Mouse (Mus musculus) forebrain, postnatal 0 days (tissue): ENCODE data around the gene Mageb3. TPM values are rescaled to one million over a fixed set of nuclear protein-coding genes. Genes with fewer than 3 reads are reported as not detected.

ENCODE experiments used
- ATAC-seq: fragments of 200-750 bp; cut with Nextera tagmentation; 2 replicates; pipeline ENCODE4 v1.8.0; 2017; ENCODE audit warnings: mild to moderate bottlenecking, moderate library complexity
- DNase-seq: peaks from one replicate; pipeline ENCODE4 v3.0.0-alpha.2; 2015
- H3K27ac ChIP-seq: fragments of 300-500 bp; sonication (generic); 2 replicates; pipeline ENCODE4 v1.5.1; 2014; ENCODE audit warnings: low read depth, mild to moderate bottlenecking, antibody characterized with exemption, low read length, moderate library complexity, mixed read lengths
- H3K27me3 ChIP-seq: fragments of 300-500 bp; sonication (generic); 2 replicates; pipeline ENCODE4 v1.6.1; 2014; ENCODE audit warnings: mild to moderate bottlenecking, low read length, mixed read lengths; ENCODE audit not compliant: insufficient read depth
- H3K36me3 ChIP-seq: fragments of 300-500 bp; sonication (generic); 2 replicates; pipeline ENCODE4 v1.6.1; 2014; ENCODE audit warnings: mild to moderate bottlenecking, moderate library complexity; ENCODE audit not compliant: insufficient read depth
- H3K4me1 ChIP-seq: fragments of 300-500 bp; sonication (generic); 2 replicates; pipeline ENCODE4 v1.6.1; 2014; ENCODE audit warnings: antibody characterized with exemption; ENCODE audit not compliant: insufficient read depth
- H3K4me2 ChIP-seq: fragments of 300-500 bp; sonication (generic); 2 replicates; pipeline ENCODE4 v1.6.1; 2014; ENCODE audit warnings: low read depth, mild to moderate bottlenecking, moderate library complexity
- H3K4me3 ChIP-seq: fragments of 300-500 bp; sonication (generic); 2 replicates; pipeline ENCODE4 v1.5.1; 2014; ENCODE audit warnings: low read depth, low read length, mixed read lengths
- H3K9ac ChIP-seq: fragments of 300-500 bp; sonication (generic); 2 replicates; pipeline ENCODE4 v1.6.1; 2014; ENCODE audit warnings: mild to moderate bottlenecking
- H3K9me3 ChIP-seq: fragments of 300-500 bp; sonication (generic); 2 replicates; pipeline ENCODE4 v1.6.1; 2016; ENCODE audit warnings: low read length
- CTCF ChIP-seq: sonication (generic); IDR thresholded peaks from 2 replicates; pipeline ENCODE4 v1.5.1; 2016; ENCODE audit warnings: antibody characterized with exemption, control low read depth, low read depth
- WGBS: fragments of 180-500 bp; shearing (Covaris S2); extraction: QIAGEN DNeasy Blood & Tissue Kit; methylation state at CpG from one replicate; pipeline ENCODE4 v1.1.7; 2014; 5-methylcytosine and 5-hydroxymethylcytosine counted together
- polyA plus RNA-seq: library from polyadenylated mRNA; unstranded; fragments of >200 nt; fragmentation: Nextera tagmentation; extraction: Ambion mirVana; gene quantifications from 2 replicates; pipeline ENCODE4 v1.2.1, GENCODE M21; 2015
- total RNA-seq: library from RNA; depleted of rRNA; stranded (reverse); fragments of >200 nt; gene quantifications from 2 replicates; pipeline ENCODE4 v1.2.3, GENCODE M21; 2014; rRNA removed

Gene Mageb3
- total and polyA plus RNA-seq, 2 experiments from 2014 or later = 0.08 to 0.81 TPM

DNA sequence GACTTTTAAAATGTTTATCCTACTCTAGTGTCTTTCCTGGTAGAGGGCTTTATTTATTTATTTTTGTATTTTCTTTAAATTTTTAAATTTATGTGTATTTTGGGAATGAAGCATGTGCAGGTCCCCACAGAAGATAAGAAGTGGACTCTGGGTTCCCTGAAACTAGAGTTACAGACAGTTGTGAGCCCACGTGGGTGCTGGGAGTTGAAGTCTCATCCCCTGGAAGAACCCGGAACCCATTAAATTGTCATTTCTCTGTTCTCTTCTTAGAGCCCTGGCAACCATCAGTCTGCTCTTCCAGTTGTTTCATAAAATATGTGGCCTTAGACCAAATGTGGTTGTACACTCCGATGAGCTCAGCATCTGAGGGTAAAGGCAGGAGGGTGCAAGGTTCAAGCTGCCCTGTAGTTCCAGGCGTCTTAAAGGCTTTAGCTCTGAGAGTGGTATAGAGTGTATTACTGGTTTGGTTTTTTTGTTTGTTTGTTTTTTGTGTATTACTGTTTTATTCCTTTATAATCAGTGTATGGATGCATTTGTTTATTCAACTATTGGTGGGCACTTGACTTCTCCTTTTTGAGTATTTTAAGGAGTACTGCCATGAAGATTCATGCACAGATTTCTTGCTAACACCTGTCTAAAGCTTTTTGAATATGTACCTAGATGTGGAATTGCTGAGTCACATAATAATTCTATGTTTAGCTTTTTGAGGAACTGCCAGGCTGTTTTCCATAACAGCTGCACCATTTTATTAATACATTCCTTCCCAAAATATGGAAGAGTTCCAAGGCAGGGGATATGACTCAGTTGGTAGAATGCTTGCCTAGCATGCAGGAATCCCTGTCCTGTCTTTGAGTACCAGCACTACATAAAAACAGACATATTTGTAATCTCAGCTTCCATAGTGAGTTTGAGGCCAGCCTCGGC, 39.6 kb downstream of the Mageb3 start:
- no peak overlapping the region for H3K4me2 ChIP-seq
- DNase-seq (no peak), ATAC-seq (no peak)
- H3K4me1 ChIP-seq = no peaks in the 10 kb centered on the region
- no peaks in the 10 kb centered on the region for H3K9me3 ChIP-seq
- H3K9ac ChIP-seq = no peak overlapping the region
- H3K36me3 ChIP-seq = peaks cover 19% of the 10 kb centered on the region
- 93% methylated on average over 5 of the region's 5 CpGs for WGBS
- no peaks in the 10 kb centered on the region for H3K27me3 ChIP-seq
- no peak for TF ChIP-seq CTCF
- no peak overlapping the region for H3K27ac ChIP-seq
- H3K4me3 ChIP-seq = no peak overlapping the region

GRCm38 (mm10) chr2:121909975-121910374, 45.9 kb downstream of the Mageb3 start:
- 83% methylated on average over 3 of the region's 3 CpGs for WGBS

More at GRCm38 (mm10) chr2:121909975-121910374, 45.9 kb downstream of the Mageb3 start:
- ATAC-seq (no peak), DNase-seq (no peak)
- Histone ChIP-seq H3K4me3 (no peak overlapping the region), H3K4me1 (no peaks in the 10 kb centered on the region), H3K27me3 (no peaks in the 10 kb centered on the region), H3K4me2 (no peak overlapping the region), H3K27ac (no peak overlapping the region), H3K36me3 (peaks cover 43% of the 10 kb centered on the region), H3K9ac (no peak overlapping the region), H3K9me3 (no peaks in the 10 kb centered on the region)
- peak; percentile 36 for TF ChIP-seq CTCF

Other genes starting within 250 kb of the Mageb3 start
- 53.3 and 54.3 TPM in 2 replicates for gene Frmd5, start 149.0 kb downstream of the Mageb3 start, total RNA-seq
- 10.3 and 15.7 TPM in 2 replicates for gene Frmd5, start 149.0 kb downstream of the Mageb3 start, polyA plus RNA-seq
- 116 and 135 TPM in 2 replicates for gene Casc4, start 89.1 kb downstream of the Mageb3 start, total RNA-seq
- 21.3 and 44.7 TPM in 2 replicates for gene Casc4, start 89.1 kb downstream of the Mageb3 start, polyA plus RNA-seq
- 58.2 and 61.6 TPM in 2 replicates for gene Ctdspl2, start 91 bp downstream of the Mageb3 start, total RNA-seq
- 23.5 and 30.7 TPM in 2 replicates for gene Ctdspl2, start 91 bp downstream of the Mageb3 start, polyA plus RNA-seq
- 18.6 and 23.2 TPM in 2 replicates for gene Eif3j1, start 72.5 kb upstream of the Mageb3 start, total RNA-seq
- 9.1 and 9.7 TPM in 2 replicates for gene Eif3j1, start 72.5 kb upstream of the Mageb3 start, polyA plus RNA-seq
- gene Spg11, start 162.3 kb upstream of the Mageb3 start, total RNA-seq = 18.3 and 22.7 TPM in 2 replicates
- gene Spg11, start 162.3 kb upstream of the Mageb3 start, polyA plus RNA-seq = 2.7 and 4.5 TPM in 2 replicates
- gene B2m, start 191.6 kb upstream of the Mageb3 start, total RNA-seq = 46.6 and 90.7 TPM in 2 replicates
- gene B2m, start 191.6 kb upstream of the Mageb3 start, polyA plus RNA-seq = 152 and 178 TPM in 2 replicates
- not detected in 2 replicates for gene Trim69, start 204.6 kb upstream of the Mageb3 start, total RNA-seq
- not detected in 2 replicates for gene Trim69, start 204.6 kb upstream of the Mageb3 start, polyA plus RNA-seq
- gene Patl2, start 230.1 kb upstream of the Mageb3 start, total RNA-seq = not detected in 2 replicates
- not detected in 2 replicates for gene Patl2, start 230.1 kb upstream of the Mageb3 start, polyA plus RNA-seq
- gene Terb2, start 230.2 kb upstream of the Mageb3 start, total RNA-seq = not detected in 2 replicates
- not detected in 2 replicates for gene Terb2, start 230.2 kb upstream of the Mageb3 start, polyA plus RNA-seq